Mouse (Mus musculus): ENCODE measurements at regions not wholly inside any gene's neighbourhood (a gene's known extent, or its start where the extent isn't known, plus 50 kb on each side); places are given as distances from the start of the nearest gene placed in this dataset.
A peak's percentile ranks its signal among the peaks of the same experiment; 100 is the strongest.

- DNase-seq (ENCODE audit: low spot score in 2 of 2) = no peak
These were observed 159.1 kb upstream of the Kbtbd8 start for GRCm38 (mm10) chr6:94957990-94958389.

GRCm38 (mm10) chr6:94957172-94957668 is 159.8 kb upstream of the Kbtbd8 start:
- DNase-seq (ENCODE audit: low spot score in 2 of 2) = no peak

GRCm38 (mm10) chr6:94954580-94954979 is 162.5 kb upstream of the Kbtbd8 start:
- DNase-seq (ENCODE audit: low spot score in 2 of 2) = no peak

GRCm38 (mm10) chr6:94953658-94954057 is 163.4 kb upstream of the Kbtbd8 start:
- no peak for DNase-seq (ENCODE audit: low spot score in 2 of 2)

DNA sequence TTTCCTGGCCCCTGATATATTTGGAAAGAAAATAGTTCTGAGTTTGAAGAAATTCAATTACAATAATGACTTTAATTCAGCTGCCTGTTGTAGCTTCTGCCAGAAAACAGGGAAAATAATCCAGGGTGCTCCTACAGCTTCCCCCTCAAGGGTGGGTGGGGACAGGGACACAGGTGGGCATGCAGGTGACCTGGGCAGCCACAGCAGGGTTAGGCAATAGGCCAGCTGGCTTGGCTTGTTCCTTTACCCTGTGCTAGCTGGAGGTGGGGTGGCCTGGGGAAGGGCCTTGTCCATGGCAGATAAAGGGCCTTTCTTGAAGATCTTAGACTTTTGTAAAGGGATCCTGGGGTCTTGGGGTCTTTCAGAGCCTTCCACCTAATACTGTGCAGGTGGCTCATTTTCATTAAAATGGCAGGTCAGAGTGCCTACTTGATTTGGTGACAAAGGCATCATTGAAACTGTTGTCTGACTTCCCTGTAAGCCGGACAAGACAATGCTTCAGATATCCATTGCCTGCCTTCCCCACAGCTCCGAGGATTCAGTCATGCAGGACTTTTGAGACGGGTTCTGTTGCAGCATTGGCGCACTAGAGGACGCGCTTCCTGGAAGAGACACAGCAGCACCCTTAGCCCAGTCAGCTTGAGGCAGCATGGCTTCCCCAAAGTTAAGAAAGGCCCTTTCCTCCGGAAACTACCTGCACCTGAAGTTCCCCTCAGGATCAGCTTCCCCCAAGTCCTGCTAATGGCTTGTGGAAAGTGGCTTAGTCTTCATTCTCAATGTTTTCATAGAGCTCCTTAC is 164.9 kb upstream of the Kbtbd8 start:
- DNase-seq (ENCODE audit: low spot score in 2 of 2) = no peak

- DNase-seq (ENCODE audit: low spot score in 2 of 2) = no peak
These were observed 166.1 kb upstream of the Kbtbd8 start for GRCm38 (mm10) chr6:94950944-94951343.

GRCm38 (mm10) chr6:94950319-94950718 is 166.7 kb upstream of the Kbtbd8 start:
- no peak for DNase-seq (ENCODE audit: low spot score in 2 of 2)

DNA sequence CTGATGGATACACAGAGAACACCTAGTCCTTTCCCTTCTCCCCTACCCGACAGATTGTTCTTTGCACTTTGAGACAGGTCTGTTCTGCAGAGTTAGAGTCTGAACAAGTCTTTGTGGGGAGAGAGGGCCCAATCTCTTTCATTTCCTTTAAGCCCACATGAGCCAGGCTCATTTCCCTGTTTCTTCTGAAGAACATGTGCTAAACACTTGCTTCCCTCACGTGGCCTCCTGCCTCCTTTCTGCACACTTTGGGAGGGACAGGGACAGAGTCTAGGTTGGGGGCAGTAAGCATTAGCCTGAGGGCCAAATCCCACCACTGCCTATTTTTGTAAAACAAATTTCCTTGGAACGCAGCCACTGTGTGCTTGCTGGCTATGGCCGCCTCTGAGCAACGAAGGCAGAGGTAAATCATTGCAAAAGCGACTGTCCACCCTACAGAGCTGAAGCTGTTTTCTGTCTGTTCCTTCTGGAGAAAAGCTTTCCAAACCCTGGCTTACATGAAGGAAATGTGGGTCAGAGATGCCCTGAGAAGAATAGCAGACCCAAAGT is 170.6 kb upstream of the Kbtbd8 start:
- DNase-seq (ENCODE audit: low spot score in 2 of 2) = no peak

GRCm38 (mm10) chr6:94945715-94946114 is 171.3 kb upstream of the Kbtbd8 start:
- no peak for DNase-seq (ENCODE audit: low spot score in 2 of 2)

DNA sequence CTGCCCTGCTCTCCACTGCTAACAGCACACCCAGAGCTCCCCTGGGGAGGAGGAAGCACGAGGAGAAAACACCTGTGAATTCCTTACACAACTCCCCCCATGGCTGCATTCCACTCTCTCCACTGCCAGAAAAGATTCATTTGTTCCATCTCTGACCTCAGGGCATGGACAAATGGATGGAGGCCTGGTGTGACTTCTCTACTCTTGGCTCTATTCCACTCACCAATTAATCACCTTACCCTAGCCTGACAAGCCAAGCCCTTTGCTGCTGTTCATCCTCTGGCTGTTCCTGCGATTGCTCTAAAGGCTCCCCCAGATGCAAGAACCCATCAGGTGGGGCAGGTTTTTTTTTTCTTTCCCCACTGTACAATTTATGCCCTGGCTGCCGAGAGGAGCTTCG is 172.8 kb upstream of the Kbtbd8 start:
- DNase-seq (ENCODE audit: low spot score in 2 of 2) = no peak

GRCm38 (mm10) chr6:94938949-94939348 is 178.1 kb upstream of the Kbtbd8 start:
- DNase-seq (ENCODE audit: low spot score in 2 of 2) = no peak

DNA sequence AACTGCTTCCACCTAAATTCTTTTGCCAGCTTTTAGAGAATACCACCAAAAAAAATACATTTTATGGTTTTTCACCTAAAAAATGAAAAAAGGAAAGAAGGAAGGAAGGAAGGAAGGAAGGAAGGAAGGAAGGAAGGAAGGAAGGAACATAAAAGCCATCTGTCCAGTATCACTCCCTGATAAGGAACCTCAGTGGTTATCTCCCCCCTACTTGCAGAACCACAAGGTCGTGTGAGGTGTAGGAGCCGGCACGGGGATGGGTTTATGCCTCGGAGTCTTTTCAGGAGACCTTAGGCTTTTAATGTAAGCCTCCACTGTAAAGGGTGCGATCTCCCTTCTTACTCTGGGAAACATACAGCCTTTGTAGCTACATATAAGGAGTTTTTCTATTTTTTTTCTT is 180.8 kb upstream of the Kbtbd8 start:
- DNase-seq (ENCODE audit: low spot score in 2 of 2) = no peak

DNA sequence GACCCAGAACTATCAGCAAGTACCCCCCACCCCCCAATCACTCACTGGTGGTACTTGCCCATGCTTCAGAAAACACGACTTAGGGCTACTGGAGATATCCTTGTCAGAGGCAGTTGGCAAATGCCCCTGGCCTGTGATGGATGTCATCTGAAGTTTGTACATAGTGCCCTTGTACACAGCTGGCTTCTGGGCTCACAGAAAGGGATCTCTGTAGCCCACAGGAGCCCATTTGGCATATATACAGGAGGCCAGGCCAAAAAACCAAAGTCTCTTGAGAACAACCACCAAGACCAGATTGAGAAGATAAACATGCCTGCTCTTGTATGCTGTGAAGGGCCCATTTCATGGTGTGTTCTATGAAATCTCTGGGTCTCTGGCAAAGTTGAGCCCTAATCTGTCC is 181.3 kb upstream of the Kbtbd8 start:
- no peak for DNase-seq (ENCODE audit: low spot score in 2 of 2)

DNA sequence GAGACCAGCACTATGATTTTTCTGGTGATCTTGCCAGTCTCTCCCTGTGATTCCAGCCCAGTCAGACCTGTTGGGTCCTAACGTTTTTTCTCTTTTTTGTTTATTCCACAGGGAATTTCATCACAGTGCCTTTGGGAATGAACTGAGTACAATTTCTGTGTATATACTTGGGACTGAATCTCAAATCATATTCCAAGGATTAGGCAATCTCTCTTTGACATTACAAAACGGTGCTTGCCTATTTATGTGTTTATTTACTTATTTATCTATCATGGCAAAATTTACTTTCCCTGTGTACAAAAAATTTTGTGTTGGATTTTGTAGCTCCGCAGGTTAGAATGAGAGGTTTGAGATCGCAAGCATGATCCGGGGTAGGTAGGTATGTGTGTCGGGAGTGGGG is 189.2 kb upstream of the Kbtbd8 start:
- no peak for DNase-seq (ENCODE audit: low spot score in 2 of 2)

DNA sequence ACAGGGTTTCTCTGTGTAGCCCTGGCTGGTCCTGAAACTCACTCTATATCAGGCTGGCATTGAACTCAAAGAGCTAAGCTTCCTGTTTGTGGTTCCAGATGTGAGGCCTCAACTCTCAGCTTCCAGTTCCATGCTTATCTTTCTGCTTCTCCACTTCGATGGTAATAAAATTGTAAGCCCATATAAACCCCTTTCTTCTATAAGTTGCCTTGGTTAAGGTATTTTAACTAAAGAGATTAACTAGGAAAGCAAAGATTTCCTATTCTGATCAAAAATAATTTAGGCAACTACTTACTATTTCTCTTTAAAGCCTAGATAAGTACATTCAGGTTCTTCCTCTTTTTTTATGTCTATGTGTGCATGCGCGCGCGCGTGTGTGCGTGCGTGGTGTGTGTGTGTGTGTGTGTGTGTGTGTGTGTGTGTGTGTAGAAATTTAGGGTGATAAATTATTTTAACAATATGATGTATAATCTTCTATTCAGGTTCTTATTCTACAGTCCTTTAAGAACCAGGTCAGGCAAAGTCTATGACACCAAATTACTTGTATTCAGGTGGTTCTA is 190.3 kb upstream of the Kbtbd8 start:
- DNase-seq (ENCODE audit: low spot score in 2 of 2) = no peak

- no peak for DNase-seq (ENCODE audit: low spot score in 2 of 2)
These were observed 191.6 kb upstream of the Kbtbd8 start for GRCm38 (mm10) chr6:94925408-94925807.

GRCm38 (mm10) chr6:94924338-94925039 is 192.6 kb upstream of the Kbtbd8 start:
- DNase-seq (ENCODE audit: low spot score in 2 of 2) = no peak

DNA sequence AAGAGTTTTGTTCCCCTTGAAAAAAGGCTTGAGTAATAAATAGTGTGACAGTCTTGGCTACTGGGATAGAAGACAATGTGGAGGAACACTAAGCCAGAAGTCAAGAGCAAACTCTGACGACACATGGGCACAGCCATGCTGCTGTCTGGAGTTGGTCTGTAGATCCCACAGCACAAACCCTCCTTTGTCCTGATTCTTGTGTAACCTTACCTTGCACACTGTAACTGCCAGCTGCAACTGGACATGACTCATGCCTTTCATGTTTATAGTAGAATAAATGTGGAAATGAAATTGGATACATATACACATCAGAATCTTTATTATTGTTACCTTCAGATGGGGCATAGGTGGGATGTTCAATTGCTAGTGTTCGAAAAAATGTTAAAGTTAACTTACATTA is 195.3 kb upstream of the Kbtbd8 start:
- DNase-seq (ENCODE audit: low spot score in 2 of 2) = no peak

DNA sequence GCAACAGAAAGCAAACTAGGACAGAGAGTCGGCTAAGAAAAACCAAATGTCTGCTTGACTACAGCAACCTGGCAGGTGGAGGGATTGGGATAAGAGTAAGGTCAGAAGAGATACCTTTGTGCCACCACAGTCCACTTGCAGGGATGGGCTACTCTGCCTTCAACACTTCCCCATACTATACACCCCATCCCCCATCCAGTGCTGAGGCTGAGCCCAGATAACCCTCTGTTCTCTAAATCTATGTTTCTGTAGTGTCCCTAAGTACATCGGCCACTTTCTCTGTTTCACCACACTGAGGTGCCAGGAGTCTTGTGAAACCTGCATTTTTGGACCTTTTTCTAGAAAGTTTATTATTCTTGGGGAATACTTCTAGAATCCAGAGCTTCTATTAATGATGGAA is 196.3 kb upstream of the Kbtbd8 start:
- no peak for DNase-seq (ENCODE audit: low spot score in 2 of 2)

- no peak for DNase-seq (ENCODE audit: low spot score in 2 of 2)
These were observed 197.8 kb upstream of the Kbtbd8 start for GRCm38 (mm10) chr6:94919194-94919743.

DNA sequence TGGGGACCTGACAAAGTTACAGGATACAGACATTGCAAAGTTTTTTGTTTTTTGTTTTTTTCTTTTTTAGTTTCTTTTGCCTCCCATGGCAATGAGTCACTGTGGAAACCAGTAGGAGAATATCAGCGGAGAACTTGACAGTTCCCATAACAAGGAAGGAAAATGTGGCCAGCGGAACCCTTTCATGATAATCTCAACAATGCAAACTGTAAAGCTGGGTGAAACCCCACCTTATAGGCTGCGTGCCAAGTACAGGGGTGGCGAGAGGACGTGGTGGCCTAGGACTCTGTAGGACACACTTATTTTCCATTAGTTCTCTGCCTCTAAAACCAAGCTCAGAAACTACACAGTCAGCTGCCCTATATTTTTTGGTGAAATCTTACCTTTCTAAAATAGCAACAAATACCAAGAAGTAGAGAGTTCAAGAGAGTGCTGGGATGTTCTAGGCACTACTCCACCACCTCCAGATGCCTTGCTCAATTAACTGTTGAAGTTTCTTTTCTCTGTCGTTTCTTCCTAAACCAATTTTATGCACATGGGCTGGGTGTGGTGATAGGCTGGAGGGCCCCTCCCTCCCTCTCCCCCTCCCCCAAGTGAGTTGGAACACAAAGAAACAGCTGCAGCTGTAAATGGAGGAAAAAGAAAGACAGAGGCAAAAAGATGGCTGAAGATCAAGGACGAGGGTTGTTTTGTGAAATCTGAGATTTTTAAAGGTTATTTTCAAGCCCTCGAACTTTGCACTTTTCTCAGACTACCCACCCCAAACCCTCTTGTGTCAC is 201.0 kb upstream of the Kbtbd8 start:
- peak; percentile 24 to 66 for DNase-seq (ENCODE audit: low spot score in 2 of 2)

Measured in urinary bladder, postnatal 4 days (tissue).